Mouse (Mus musculus): ENCODE data around the gene Vps35l. TPM values are rescaled to one million over a fixed set of nuclear protein-coding genes. Genes with fewer than 3 reads are reported as not detected.

Vps35l gene
- polyA plus RNA-seq, 1 experiment from 2014 or later, result 48.8 TPM

DNA sequence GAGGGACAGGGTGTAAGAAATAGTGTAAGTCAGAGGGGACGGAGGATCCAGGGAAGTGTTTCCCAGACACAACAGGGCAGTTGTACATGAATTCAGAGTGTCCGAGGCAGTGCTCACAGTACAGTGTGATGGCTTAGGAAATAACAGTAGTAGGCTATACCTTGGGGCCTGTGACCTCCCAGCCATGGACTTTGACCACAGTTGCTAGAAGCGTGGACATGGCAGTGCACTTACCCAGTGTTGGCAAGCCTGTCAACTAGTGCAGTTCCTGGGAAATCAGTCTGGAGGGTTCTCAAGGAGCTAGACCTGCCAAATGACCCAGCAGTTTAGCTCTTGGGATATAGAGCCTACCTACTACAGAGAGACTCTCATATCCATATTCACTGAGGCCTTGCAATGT lies 76.2 kb downstream of the Vps35l start:
- H3K9ac ChIP-seq (ENCODE audit: low read length), result no peak overlapping the region
- H3K36me3 ChIP-seq (ENCODE audit: control insufficient read depth, insufficient read depth), result peaks cover 24% of the 10 kb centered on the region; the same call in 1 of the 2 replicates
- H3K4me3 ChIP-seq (ENCODE audit: low read length), result no peak overlapping the region
- H3K27ac ChIP-seq (ENCODE audit: low read length), result no peak overlapping the region
- no peaks in the 10 kb centered on the region for H3K27me3 ChIP-seq (ENCODE audit: control insufficient read depth, insufficient read depth, low read length)
- 92% methylated on average over 3 of the region's 3 CpGs for WGBS
- no peak for ATAC-seq (replicated peaks; ENCODE audit: extremely low read depth, insufficient read depth, low FRiP score)
- peaks cover 2% of the 10 kb centered on the region; the same call in 1 of the 2 replicates for H3K4me1 ChIP-seq (ENCODE audit: control insufficient read depth, insufficient read depth, low read length)
- no peaks in the 10 kb centered on the region for H3K9me3 ChIP-seq (replicated peaks; ENCODE audit: control insufficient read depth, low read length)
- no peak overlapping the region for H3K4me2 ChIP-seq (ENCODE audit: low read depth, low read length)

GRCm38 (mm10) chr7:118817741-118818140 lies 77.7 kb downstream of the Vps35l start:
- Histone ChIP-seq H3K4me3 (ENCODE audit: low read length) (no peak overlapping the region), H3K9me3 (replicated peaks; ENCODE audit: control insufficient read depth, low read length) (no peaks in the 10 kb centered on the region), H3K9ac (ENCODE audit: low read length) (no peak overlapping the region), H3K36me3 (ENCODE audit: control insufficient read depth, insufficient read depth) (peaks cover 24% of the 10 kb centered on the region; the same call in 1 of the 2 replicates), H3K27me3 (ENCODE audit: control insufficient read depth, insufficient read depth, low read length) (no peaks in the 10 kb centered on the region), H3K4me1 (ENCODE audit: control insufficient read depth, insufficient read depth, low read length) (peaks cover 5% of the 10 kb centered on the region; the same call in 1 of the 2 replicates), H3K27ac (ENCODE audit: low read length) (no peak overlapping the region), H3K4me2 (ENCODE audit: low read depth, low read length) (no peak overlapping the region)
- WGBS, result 82% methylated on average over 7 of the region's 7 CpGs
- no peak for ATAC-seq (replicated peaks; ENCODE audit: extremely low read depth, insufficient read depth, low FRiP score)

DNA sequence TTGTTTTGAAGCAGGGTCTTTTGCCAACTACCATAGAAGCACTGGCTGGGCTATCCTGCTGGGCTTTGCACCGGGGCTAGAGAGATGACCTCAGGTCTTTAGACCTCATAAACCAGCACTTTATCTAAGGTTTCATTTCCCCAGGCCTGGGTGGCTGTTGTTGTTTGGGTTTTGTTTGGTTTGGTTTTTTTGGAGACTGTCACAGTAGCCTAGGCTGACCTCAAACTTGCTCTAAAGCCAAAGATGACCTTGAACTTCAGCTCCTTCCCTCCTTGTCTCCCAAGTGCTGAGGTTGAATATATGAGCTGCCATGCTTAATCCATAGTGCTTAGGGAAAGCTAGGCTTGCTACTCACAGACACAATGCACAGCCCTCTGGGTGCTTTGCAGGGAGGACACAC lies 79.6 kb downstream of the Vps35l start:
- ATAC-seq (replicated peaks; ENCODE audit: extremely low read depth, insufficient read depth, low FRiP score), result no peak
- no peak overlapping the region for H3K4me3 ChIP-seq (ENCODE audit: low read length)
- no peak overlapping the region for H3K4me2 ChIP-seq (ENCODE audit: low read depth, low read length)
- no peaks in the 10 kb centered on the region for H3K27me3 ChIP-seq (ENCODE audit: control insufficient read depth, insufficient read depth, low read length)
- H3K4me1 ChIP-seq (ENCODE audit: control insufficient read depth, insufficient read depth, low read length), result peaks cover 5% of the 10 kb centered on the region; the same call in 1 of the 2 replicates
- no peak overlapping the region for H3K9ac ChIP-seq (ENCODE audit: low read length)
- H3K36me3 ChIP-seq (ENCODE audit: control insufficient read depth, insufficient read depth), result peaks cover 13% of the 10 kb centered on the region; the same call in 1 of the 2 replicates
- H3K27ac ChIP-seq (ENCODE audit: low read length), result no peak overlapping the region
- 80% methylated on average over 1 of the region's 1 CpGs for WGBS
- H3K9me3 ChIP-seq (replicated peaks; ENCODE audit: control insufficient read depth, low read length), result no peaks in the 10 kb centered on the region

- Histone ChIP-seq H3K36me3 (ENCODE audit: control insufficient read depth, insufficient read depth) (peaks cover 14% of the 10 kb centered on the region), H3K4me1 (ENCODE audit: control insufficient read depth, insufficient read depth, low read length) (peaks cover 5% of the 10 kb centered on the region; the same call in 1 of the 2 replicates), H3K4me2 (ENCODE audit: low read depth, low read length) (peak overlapping the region; percentile 12; the same call in 1 of the 2 replicates), H3K4me3 (ENCODE audit: low read length) (no peak overlapping the region), H3K27ac (ENCODE audit: low read length) (peak overlapping the region; percentile 38), H3K27me3 (ENCODE audit: control insufficient read depth, insufficient read depth, low read length) (no peaks in the 10 kb centered on the region), H3K9me3 (replicated peaks; ENCODE audit: control insufficient read depth, low read length) (no peaks in the 10 kb centered on the region), H3K9ac (ENCODE audit: low read length) (peak overlapping the region; percentile 37; the same call in 1 of the 2 replicates)
- ATAC-seq (replicated peaks; ENCODE audit: extremely low read depth, insufficient read depth, low FRiP score), result peak; percentile 67
- WGBS, result 46% methylated on average over 7 of the region's 7 CpGs
These were observed 81.3 kb downstream of the Vps35l start for GRCm38 (mm10) chr7:118821356-118821755.

- peaks cover 17% of the 10 kb centered on the region for H3K36me3 ChIP-seq (ENCODE audit: control insufficient read depth, insufficient read depth)
- no peak overlapping the region for H3K4me3 ChIP-seq (ENCODE audit: low read length)
- H3K27me3 ChIP-seq (ENCODE audit: control insufficient read depth, insufficient read depth, low read length), result no peaks in the 10 kb centered on the region
- peaks cover 5% of the 10 kb centered on the region; the same call in 1 of the 2 replicates for H3K4me1 ChIP-seq (ENCODE audit: control insufficient read depth, insufficient read depth, low read length)
- WGBS, result 78% methylated on average over 12 of the region's 12 CpGs
- no peak overlapping the region for H3K4me2 ChIP-seq (ENCODE audit: low read depth, low read length)
- H3K27ac ChIP-seq (ENCODE audit: low read length), result no peak overlapping the region
- no peaks in the 10 kb centered on the region for H3K9me3 ChIP-seq (replicated peaks; ENCODE audit: control insufficient read depth, low read length)
- ATAC-seq (replicated peaks; ENCODE audit: extremely low read depth, insufficient read depth, low FRiP score), result no peak
- no peak overlapping the region for H3K9ac ChIP-seq (ENCODE audit: low read length)
These were observed 82.0 kb downstream of the Vps35l start for GRCm38 (mm10) chr7:118821887-118822556.

- Histone ChIP-seq H3K27me3 (ENCODE audit: control insufficient read depth, insufficient read depth, low read length) (no peaks in the 10 kb centered on the region), H3K9me3 (replicated peaks; ENCODE audit: control insufficient read depth, low read length) (no peaks in the 10 kb centered on the region)
- 70% methylated on average over 7 of the region's 7 CpGs for WGBS
These were observed 84.4 kb downstream of the Vps35l start for GRCm38 (mm10) chr7:118824451-118824850.

DNA sequence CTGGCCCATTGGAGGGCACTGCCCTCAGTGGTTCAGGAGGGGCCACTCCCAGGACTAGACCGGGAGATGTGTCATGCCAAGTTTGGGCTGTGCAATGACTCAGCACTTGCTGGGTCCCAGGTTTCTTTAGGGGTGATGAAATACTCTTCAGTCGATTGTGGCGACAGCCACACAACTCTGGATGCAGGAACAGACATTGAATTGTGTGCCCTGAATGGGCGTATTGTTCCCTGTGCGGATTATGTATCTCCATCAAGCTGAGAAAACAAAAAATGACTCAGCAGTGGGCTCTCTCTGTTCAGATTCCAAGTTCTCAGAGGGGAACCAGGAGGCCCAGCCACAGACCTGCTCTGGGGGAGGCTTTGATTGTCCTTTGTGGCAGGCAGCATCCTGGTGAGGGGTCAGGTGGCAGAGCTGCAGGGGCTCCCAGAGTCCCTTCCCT lies 88.0 kb downstream of the Vps35l start:
- Histone ChIP-seq H3K9ac (ENCODE audit: low read length) (no peak overlapping the region), H3K36me3 (ENCODE audit: control insufficient read depth, insufficient read depth) (peaks cover 11% of the 10 kb centered on the region), H3K9me3 (replicated peaks; ENCODE audit: control insufficient read depth, low read length) (no peaks in the 10 kb centered on the region), H3K4me1 (ENCODE audit: control insufficient read depth, insufficient read depth, low read length) (no peaks in the 10 kb centered on the region), H3K4me3 (ENCODE audit: low read length) (no peak overlapping the region), H3K4me2 (ENCODE audit: low read depth, low read length) (no peak overlapping the region), H3K27me3 (ENCODE audit: control insufficient read depth, insufficient read depth, low read length) (no peaks in the 10 kb centered on the region), H3K27ac (ENCODE audit: low read length) (no peak overlapping the region)
- 65% methylated on average over 5 of the region's 5 CpGs for WGBS
- ATAC-seq (replicated peaks; ENCODE audit: extremely low read depth, insufficient read depth, low FRiP score), result no peak

More at GRCm38 (mm10) chr7:118824451-118824850, 84.4 kb downstream of the Vps35l start:
- Histone ChIP-seq H3K9ac (ENCODE audit: low read length) (no peak overlapping the region), H3K4me1 (ENCODE audit: control insufficient read depth, insufficient read depth, low read length) (peaks cover 5% of the 10 kb centered on the region; the same call in 1 of the 2 replicates), H3K36me3 (ENCODE audit: control insufficient read depth, insufficient read depth) (peaks cover 11% of the 10 kb centered on the region), H3K4me2 (ENCODE audit: low read depth, low read length) (no peak overlapping the region), H3K4me3 (ENCODE audit: low read length) (no peak overlapping the region), H3K27ac (ENCODE audit: low read length) (no peak overlapping the region)
- ATAC-seq (replicated peaks; ENCODE audit: extremely low read depth, insufficient read depth, low FRiP score), result no peak

GRCm38 (mm10) chr7:118837901-118838300 lies 97.9 kb downstream of the Vps35l start:
- Histone ChIP-seq H3K27me3 (ENCODE audit: control insufficient read depth, insufficient read depth, low read length) (no peaks in the 10 kb centered on the region), H3K9me3 (replicated peaks; ENCODE audit: control insufficient read depth, low read length) (no peaks in the 10 kb centered on the region), H3K36me3 (ENCODE audit: control insufficient read depth, insufficient read depth) (peaks cover 41% of the 10 kb centered on the region), H3K27ac (ENCODE audit: low read length) (no peak overlapping the region), H3K9ac (ENCODE audit: low read length) (no peak overlapping the region), H3K4me3 (ENCODE audit: low read length) (no peak overlapping the region), H3K4me1 (ENCODE audit: control insufficient read depth, insufficient read depth, low read length) (peaks cover 4% of the 10 kb centered on the region; the same call in 1 of the 2 replicates), H3K4me2 (ENCODE audit: low read depth, low read length) (no peak overlapping the region)
- no peak for ATAC-seq (replicated peaks; ENCODE audit: extremely low read depth, insufficient read depth, low FRiP score)
- WGBS, result 80% methylated on average over 5 of the region's 5 CpGs

DNA sequence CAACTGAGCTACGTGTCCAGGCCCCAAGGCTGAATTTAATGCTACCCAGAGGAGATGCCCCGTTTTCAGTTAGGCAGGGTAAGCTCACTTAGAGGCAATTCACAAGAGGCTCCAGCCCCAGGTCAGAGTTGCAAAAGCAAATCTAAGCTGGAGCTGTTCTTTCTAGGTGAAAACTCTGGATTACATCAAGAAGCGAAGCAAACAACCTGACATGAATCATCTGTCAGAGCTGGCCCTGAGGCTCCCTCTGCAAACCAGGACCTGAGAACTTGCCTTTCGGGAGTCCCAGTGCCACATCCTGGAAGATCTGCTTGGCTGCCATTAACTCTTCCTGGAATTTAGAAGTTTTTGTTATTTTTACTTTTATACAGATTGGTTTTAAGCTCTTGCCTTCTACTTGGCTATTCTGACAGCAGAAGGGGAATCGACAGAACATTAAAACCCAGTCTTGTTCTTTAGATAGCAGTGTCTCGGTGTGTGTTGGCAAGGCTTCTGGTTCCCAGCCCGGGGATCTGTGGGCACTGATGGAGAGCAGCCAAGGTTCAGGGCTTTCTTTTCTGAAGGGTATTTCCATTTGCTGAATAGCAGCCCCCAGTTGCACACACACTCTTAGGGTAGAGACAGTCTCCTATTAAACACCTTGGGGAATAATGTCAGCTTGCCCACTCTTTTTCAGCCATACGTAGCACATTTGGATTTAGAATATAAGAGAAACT lies 101.2 kb downstream of the Vps35l start:
- peaks cover 51% of the 10 kb centered on the region for H3K36me3 ChIP-seq (ENCODE audit: control insufficient read depth, insufficient read depth)

More for the DNA sequence above, 101.2 kb downstream of the Vps35l start:
- no peak overlapping the region for H3K4me3 ChIP-seq (ENCODE audit: low read length)
- no peak overlapping the region for H3K4me2 ChIP-seq (ENCODE audit: low read depth, low read length)
- no peaks in the 10 kb centered on the region for H3K9me3 ChIP-seq (replicated peaks; ENCODE audit: control insufficient read depth, low read length)
- H3K27me3 ChIP-seq (ENCODE audit: control insufficient read depth, insufficient read depth, low read length), result no peaks in the 10 kb centered on the region
- peaks cover 4% of the 10 kb centered on the region; the same call in 1 of the 2 replicates for H3K4me1 ChIP-seq (ENCODE audit: control insufficient read depth, insufficient read depth, low read length)
- no peak overlapping the region for H3K9ac ChIP-seq (ENCODE audit: low read length)
- peak overlapping the region; percentile 23 for H3K27ac ChIP-seq (ENCODE audit: low read length)
- 57% methylated on average over 8 of the region's 8 CpGs for WGBS
- ATAC-seq (replicated peaks; ENCODE audit: extremely low read depth, insufficient read depth, low FRiP score), result peak; percentile 19; the same call in 1 of the 2 replicates
